Mouse (Mus musculus) gastrocnemius, postnatal 14 days (tissue): ENCODE measurements at regions not wholly inside any gene's neighbourhood (a gene's known extent, or its start where the extent isn't known, plus 50 kb on each side); places are given as distances from the start of the nearest gene placed in this dataset.

Source experiments
- DNase-seq: peaks from one replicate; pipeline ENCODE4 v3.0.0; 2021; ENCODE audit warnings: mixed read lengths
- intact Hi-C: fragments of 180-260 bp; cut with DNase I; formaldehyde crosslinking; loops from one replicate; pipeline ENCODE4 v1.15.1; 2025; ENCODE audit warnings: low total_unique reads

- DNase-seq: no peak
- intact Hi-C loops: loop anchor here (5.0 kb wide), 1 partner anchor 92 kb away; no protein-coding TSS in a partner anchor
These were observed 70.8 kb upstream of the Thpo start for GRCm38 (mm10) chr16:20805086-20805485.

- peak; percentile 74 for DNase-seq
- intact Hi-C loops: loop anchor here (5.0 kb wide), 1 partner anchor 93 kb away; no protein-coding TSS in a partner anchor
These were observed 70.3 kb upstream of the Thpo start for GRCm38 (mm10) chr16:20804601-20805017.

- intact Hi-C loops: no loop called here
- peak; percentile 61 for DNase-seq
These were observed 69.1 kb upstream of the Thpo start for GRCm38 (mm10) chr16:20803278-20803930.

GRCm38 (mm10) chr16:20802724-20803123, 68.4 kb upstream of the Thpo start:
- DNase-seq: no peak
- intact Hi-C loops: no loop called here

- intact Hi-C loops: no loop called here
- no peak for DNase-seq
These were observed 65.7 kb upstream of the Thpo start for GRCm38 (mm10) chr16:20800038-20800437.

GRCm38 (mm10) chr16:20798115-20798514, 63.8 kb upstream of the Thpo start:
- DNase-seq: no peak
- intact Hi-C loops: no loop called here

GRCm38 (mm10) chr16:20794721-20795120, 60.4 kb upstream of the Thpo start:
- intact Hi-C loops: no loop called here
- no peak for DNase-seq
